Mouse (Mus musculus) neural tube, embryonic 14.5 days (tissue): ENCODE data around the gene Sgsm1. TPM values are rescaled to one million over a fixed set of nuclear protein-coding genes. Genes with fewer than 3 reads are reported as not detected.

Experiments
- ATAC-seq: fragments of 200-750 bp; cut with Nextera tagmentation; 2 replicates; pipeline ENCODE4 v1.8.0; 2017; ENCODE audit warnings: low read depth, mild to moderate bottlenecking, moderate TSS enrichment, moderate library complexity
- H3K27ac ChIP-seq: fragments of 300-500 bp; sonication (generic); 2 replicates; pipeline ENCODE4 v1.5.1; 2014; ENCODE audit warnings: low read depth, mild to moderate bottlenecking, control low read depth, low read length, moderate library complexity, mixed read lengths
- H3K27me3 ChIP-seq: fragments of 300-500 bp; sonication (generic); 2 replicates; pipeline ENCODE4 v1.6.1; 2014; ENCODE audit warnings: low read length; ENCODE audit not compliant: control insufficient read depth, insufficient read depth
- H3K36me3 ChIP-seq: fragments of 300-500 bp; sonication (generic); 2 replicates; pipeline ENCODE4 v1.6.1; 2014; ENCODE audit warnings: low read length, mixed read lengths; ENCODE audit not compliant: control insufficient read depth, insufficient read depth
- H3K4me1 ChIP-seq: fragments of 300-500 bp; sonication (generic); 2 replicates; pipeline ENCODE4 v1.6.1; 2014; ENCODE audit warnings: low read length; ENCODE audit not compliant: control insufficient read depth, insufficient read depth
- H3K4me2 ChIP-seq: fragments of 300-500 bp; sonication (generic); 2 replicates; pipeline ENCODE4 v1.6.1; 2014; ENCODE audit warnings: mild to moderate bottlenecking, low read depth, low read length, control low read depth
- H3K4me3 ChIP-seq: fragments of 300-500 bp; sonication (generic); 2 replicates; pipeline ENCODE4 v1.5.1; 2014; ENCODE audit warnings: low read depth, low read length, control low read depth, mixed read lengths
- H3K9ac ChIP-seq: fragments of 300-500 bp; sonication (generic); replicated peaks from 2 replicates; pipeline ENCODE4 v1.6.1; 2014; ENCODE audit warnings: low read depth, mild to moderate bottlenecking, control low read depth, low read length, mixed read lengths
- H3K9me3 ChIP-seq: fragments of 300-500 bp; sonication (generic); 2 replicates; pipeline ENCODE4 v1.6.1; 2016; ENCODE audit warnings: low read length; ENCODE audit not compliant: control insufficient read depth
- WGBS: fragments of 180-500 bp; shearing (Covaris S2); extraction: QIAGEN DNeasy Blood & Tissue Kit; methylation state at CpG from one replicate; pipeline ENCODE4 v1.1.7; 2014; 5-methylcytosine and 5-hydroxymethylcytosine counted together
- polyA plus RNA-seq: library from polyadenylated mRNA; unstranded; fragments of >200 nt; fragmentation: Nextera tagmentation; extraction: Ambion mirVana; gene quantifications from 2 replicates; pipeline ENCODE4 v1.2.1, GENCODE M21; 2014

The Sgsm1 gene
- polyA plus RNA-seq, 1 experiment from 2014 or later, result 17.0 TPM

DNA sequence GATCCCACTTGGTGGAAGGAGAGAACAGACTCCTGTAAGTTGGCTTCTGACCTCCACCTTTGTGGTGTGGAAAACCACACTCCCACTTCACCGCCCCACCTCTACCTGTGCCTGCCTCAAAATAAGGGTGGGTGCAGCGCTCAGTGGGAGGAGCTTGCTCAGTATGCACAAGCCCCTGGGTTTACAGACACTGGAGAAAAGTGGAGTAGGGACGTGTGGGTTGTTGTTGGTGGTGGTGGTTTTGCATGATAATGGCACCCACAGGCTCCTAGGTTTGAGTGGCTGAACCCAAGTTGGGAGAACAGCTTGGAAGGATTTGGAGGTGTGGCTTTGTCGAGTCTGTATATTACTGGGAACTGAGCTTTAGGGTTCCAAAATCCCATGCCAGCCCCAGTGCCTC, 22.3 kb upstream of the Sgsm1 start:
- WGBS, result 61% methylated on average over 4 of the region's 4 CpGs
- H3K4me3 ChIP-seq, result no peak overlapping the region
- H3K4me1 ChIP-seq, result peaks cover 4% of the 10 kb centered on the region; the same call in 1 of the 2 replicates
- H3K9me3 ChIP-seq, result no peaks in the 10 kb centered on the region
- H3K27ac ChIP-seq, result no peak overlapping the region
- no peak overlapping the region for H3K9ac ChIP-seq
- no peak overlapping the region for H3K4me2 ChIP-seq
- ATAC-seq, result no peak
- no peaks in the 10 kb centered on the region for H3K36me3 ChIP-seq
- H3K27me3 ChIP-seq, result peaks cover 19% of the 10 kb centered on the region

DNA sequence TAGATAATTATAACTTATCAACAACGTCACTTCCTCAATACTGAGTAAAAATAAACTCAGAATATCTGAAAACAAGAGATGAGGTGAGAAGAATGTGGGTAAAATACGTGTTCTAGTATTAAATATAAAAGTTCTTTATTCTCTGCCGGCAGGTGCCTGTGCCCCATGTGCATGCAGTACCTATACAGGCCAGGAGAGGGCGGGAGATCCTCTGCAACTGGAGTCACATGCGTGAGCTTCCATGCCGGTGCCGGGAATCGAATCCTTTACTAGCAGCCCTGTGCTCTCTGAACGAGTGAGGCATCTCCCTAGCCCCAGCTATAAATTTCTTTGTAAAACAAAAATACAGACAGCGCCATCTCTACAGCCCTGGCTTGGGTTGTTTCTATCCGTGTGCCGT, 21.7 kb upstream of the Sgsm1 start:
- Histone ChIP-seq H3K4me2 (no peak overlapping the region), H3K9ac (no peak overlapping the region), H3K36me3 (no peaks in the 10 kb centered on the region), H3K4me1 (peaks cover 4% of the 10 kb centered on the region; the same call in 1 of the 2 replicates), H3K27me3 (peaks cover 19% of the 10 kb centered on the region), H3K4me3 (no peak overlapping the region), H3K9me3 (no peaks in the 10 kb centered on the region), H3K27ac (no peak overlapping the region)
- no peak for ATAC-seq
- 34% methylated on average over 12 of the region's 12 CpGs for WGBS

DNA sequence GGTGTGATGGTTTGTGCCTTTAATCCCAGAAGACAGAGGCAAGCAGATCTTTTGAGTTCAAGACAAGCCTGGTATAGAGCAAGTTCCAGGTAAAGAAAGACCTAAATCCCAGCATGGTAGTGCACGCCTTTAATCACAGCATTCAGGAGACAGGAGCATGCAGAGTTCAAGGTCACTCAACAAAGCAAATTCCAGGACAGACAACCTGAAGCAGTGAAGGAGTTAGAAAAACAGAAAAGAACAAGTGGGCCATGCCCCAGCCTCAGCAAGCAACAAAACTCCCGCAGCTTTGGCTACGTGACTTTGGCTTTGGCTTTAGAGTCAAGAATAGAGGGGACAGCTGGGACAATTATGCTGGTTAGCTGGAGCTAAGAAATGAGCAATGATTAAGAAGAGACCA, 19.6 kb upstream of the Sgsm1 start:
- Histone ChIP-seq H3K4me3 (no peak overlapping the region), H3K9ac (no peak overlapping the region), H3K27me3 (peaks cover 14% of the 10 kb centered on the region), H3K4me1 (no peaks in the 10 kb centered on the region), H3K36me3 (no peaks in the 10 kb centered on the region), H3K9me3 (no peaks in the 10 kb centered on the region), H3K27ac (no peak overlapping the region), H3K4me2 (no peak overlapping the region)
- WGBS, result 85% methylated on average over 3 of the region's 3 CpGs
- no peak for ATAC-seq

DNA sequence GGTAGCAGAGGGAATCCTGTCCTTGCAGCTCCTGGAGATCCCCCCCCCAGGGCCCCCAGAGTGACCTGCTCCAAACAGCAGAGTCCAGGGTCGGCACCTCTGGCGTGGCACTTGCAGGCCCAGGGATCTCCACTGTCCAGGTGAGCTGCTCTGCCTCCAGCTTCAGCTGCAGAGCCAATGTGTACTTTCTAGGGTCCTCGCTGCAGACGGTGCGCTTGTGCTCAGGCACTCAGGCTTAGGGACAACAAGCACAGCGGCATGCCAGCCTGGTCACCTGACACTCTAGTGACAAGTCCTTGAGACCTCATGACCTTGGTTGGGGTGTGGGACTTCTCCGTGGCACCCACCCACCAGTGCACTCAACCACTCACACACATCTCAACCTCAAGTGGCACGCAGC, 18.9 kb upstream of the Sgsm1 start:
- H3K27ac ChIP-seq, result no peak overlapping the region
- no peak for ATAC-seq
- 94% methylated on average over 8 of the region's 8 CpGs for WGBS
- no peaks in the 10 kb centered on the region for H3K9me3 ChIP-seq
- peaks cover 8% of the 10 kb centered on the region for H3K27me3 ChIP-seq
- H3K36me3 ChIP-seq, result no peaks in the 10 kb centered on the region
- no peak overlapping the region for H3K4me3 ChIP-seq
- H3K4me2 ChIP-seq, result no peak overlapping the region
- no peak overlapping the region for H3K9ac ChIP-seq
- no peaks in the 10 kb centered on the region for H3K4me1 ChIP-seq

DNA sequence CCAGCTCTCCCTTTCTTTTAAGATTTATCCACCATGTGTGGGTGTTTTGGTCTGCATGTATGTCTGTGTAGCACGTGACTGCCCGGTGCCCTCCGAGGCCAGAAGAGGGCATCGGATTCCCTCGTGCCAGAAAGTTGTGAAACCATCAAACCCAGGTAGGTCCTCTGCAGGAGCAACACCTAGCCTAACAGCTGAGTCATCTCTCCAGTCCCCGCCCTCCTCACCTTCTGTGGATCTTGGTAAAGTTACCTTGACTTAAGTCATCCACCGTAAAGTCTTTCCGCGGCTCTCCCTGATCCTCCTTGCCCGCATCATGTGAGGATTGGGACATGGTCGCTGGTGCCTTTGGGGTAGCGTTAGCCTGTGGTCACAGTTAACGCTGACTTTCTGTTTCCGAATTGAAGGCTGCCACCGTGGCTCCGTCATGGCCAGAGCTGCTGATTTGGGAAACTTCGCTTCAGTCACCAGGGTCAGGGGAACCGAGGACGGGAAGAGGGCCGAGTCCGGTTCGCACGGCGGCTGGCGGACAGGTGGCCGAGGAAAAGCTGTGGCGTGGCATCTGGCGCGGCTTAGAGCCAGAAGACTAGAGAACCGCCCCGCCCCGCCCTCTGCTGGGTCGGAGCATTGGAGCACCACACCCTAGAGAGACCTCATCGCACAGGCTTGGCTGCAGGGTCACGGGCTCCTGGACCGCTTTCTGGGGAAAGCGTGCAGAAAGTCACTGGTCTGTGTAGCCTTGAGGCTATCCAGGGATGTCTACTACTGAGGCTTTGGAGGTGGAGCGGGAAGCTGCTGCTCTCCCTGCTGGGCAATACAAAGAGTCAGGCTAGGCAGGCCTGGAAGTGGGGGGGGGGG, 13.4 kb upstream of the Sgsm1 start:
- ATAC-seq, result no peak
- H3K27ac ChIP-seq, result no peak overlapping the region
- WGBS, result 3% methylated on average over 38 of the region's 38 CpGs

DNA sequence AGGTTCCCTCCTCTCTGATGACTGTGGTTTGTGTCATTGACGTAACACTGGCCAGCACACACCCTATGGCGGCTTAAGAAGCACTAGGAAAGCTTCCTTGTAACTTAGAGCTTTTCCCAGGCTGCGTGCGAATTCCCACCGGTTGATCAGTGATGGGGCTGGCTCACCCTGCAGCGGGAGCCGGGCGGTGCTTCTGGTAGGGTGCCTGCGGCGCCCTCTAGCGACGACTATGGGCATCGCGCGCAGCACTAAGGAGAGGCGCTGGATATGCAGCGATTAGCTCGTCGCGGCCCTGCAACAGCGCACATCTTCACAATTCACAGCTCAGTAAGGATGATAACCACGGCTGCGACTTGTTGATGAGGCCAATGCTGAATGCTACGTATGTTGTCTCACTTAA, 3.4 kb upstream of the Sgsm1 start:
- Histone ChIP-seq H3K36me3 (no peaks in the 10 kb centered on the region), H3K27me3 (no peaks in the 10 kb centered on the region), H3K4me1 (peaks cover 4% of the 10 kb centered on the region), H3K4me3 (no peak overlapping the region), H3K27ac (no peak overlapping the region), H3K9me3 (no peaks in the 10 kb centered on the region), H3K4me2 (peak overlapping the region; percentile 23), H3K9ac (0 out of 2 replicates have a peak overlapping the region, but pooled peaks have one; percentile 22)
- ATAC-seq, result peak; percentile 52; the same call in 1 of the 2 replicates
- 2% methylated on average over 24 of the region's 24 CpGs for WGBS

More for the DNA sequence above, 13.4 kb upstream of the Sgsm1 start:
- H3K4me3 ChIP-seq, result peak overlapping the region; percentile 21; the same call in 1 of the 2 replicates
- H3K36me3 ChIP-seq, result no peaks in the 10 kb centered on the region
- H3K4me2 ChIP-seq, result peak overlapping the region; percentile 48
- no peaks in the 10 kb centered on the region for H3K9me3 ChIP-seq
- 0 out of 2 replicates have a peak overlapping the region, but pooled peaks have one; percentile 16 for H3K9ac ChIP-seq
- H3K4me1 ChIP-seq, result 0 out of 2 replicates have a peak, but pooled peaks cover 5% of the 10 kb centered on the region
- no peaks in the 10 kb centered on the region for H3K27me3 ChIP-seq

DNA sequence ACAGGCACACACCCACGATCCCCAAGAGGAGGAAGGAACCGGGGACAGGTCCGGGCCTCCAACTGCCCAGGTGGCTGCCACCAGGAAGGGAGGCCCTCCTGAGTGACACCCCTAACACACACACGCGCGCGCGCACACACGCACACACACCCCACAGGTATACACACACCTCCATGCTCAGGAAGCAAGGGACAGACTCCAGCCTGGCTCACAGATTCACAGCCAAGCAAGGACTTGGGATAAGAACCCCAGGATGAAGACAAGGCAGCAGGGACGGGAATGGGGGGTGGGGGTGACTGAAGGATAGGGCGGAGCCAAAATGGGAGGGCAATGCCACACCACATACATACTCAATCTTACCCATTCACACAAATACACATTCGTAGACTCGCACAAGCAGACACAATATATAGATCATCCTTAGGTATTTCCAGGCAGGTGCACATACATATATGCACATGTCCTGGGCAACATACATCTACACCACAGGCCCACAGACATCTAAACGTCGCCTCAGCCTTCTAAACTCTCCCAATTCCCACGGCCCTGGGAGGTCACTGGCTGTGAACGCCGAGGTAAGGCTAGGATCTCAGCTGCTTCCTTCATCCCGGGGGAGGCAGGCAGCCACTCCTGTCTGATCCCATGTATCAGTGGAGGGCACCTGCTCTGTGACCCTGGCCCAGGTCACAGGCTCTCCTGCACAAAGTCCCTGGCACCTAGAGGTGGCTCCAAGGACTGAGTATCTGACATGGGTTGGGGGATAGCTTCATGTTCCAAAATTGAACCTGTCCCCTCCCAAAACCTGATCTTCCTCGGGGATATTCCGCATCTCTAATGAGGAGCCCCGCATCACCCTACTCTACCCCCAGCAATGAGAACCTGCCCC, 852 bp downstream of the Sgsm1 start:
- Histone ChIP-seq H3K27ac (no peak overlapping the region), H3K9ac (peak overlapping the region; percentile 90), H3K4me3 (peak overlapping the region; percentile 67), H3K9me3 (no peaks in the 10 kb centered on the region), H3K4me1 (peaks cover 35% of the 10 kb centered on the region), H3K36me3 (no peaks in the 10 kb centered on the region), H3K4me2 (peak overlapping the region; percentile 90), H3K27me3 (no peaks in the 10 kb centered on the region)
- 54% methylated on average over 22 of the region's 22 CpGs for WGBS
- ATAC-seq, result no peak

DNA sequence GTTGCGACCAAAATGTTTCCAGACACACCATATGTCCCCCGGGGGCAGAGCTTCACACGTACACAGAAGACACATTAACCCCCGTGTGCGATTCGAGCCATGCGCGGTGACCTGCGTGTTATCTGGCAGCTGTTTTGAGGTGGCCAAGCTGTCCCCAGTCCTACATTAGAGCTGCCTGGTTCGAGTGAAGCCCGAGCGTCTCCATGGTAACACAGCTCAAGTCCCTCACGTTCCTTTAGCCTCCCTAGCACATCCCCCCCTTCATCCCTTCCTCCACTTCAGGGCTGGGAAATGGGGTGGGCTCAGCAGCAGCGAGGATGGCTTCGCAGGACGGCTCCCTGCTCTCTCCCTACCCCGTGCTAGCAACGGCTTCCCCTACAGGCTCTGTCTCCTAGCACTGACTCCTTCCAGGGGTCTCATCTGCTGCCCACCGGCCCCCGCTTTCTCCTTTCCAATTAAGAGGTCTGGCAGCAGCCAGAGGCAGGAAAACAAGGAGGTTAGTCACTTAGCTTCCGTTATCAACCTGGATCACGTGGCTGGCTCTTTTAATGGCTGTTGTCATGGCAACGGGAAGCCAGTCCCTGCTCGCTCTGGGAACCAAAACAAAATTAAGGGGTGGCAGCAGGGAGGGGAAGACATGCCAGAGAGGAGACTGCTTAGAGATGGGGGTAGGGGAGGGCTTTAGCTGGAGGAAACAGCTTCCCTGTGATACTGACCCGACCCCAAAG, 3.7 kb downstream of the Sgsm1 start:
- peak overlapping the region; percentile 63 for H3K4me2 ChIP-seq
- ATAC-seq, result peak; percentile 86
- peak overlapping the region; percentile 22 for H3K4me3 ChIP-seq
- H3K4me1 ChIP-seq, result peaks cover 35% of the 10 kb centered on the region
- H3K27me3 ChIP-seq, result no peaks in the 10 kb centered on the region
- no peaks in the 10 kb centered on the region for H3K9me3 ChIP-seq
- WGBS, result under 1% methylated on average over 25 of the region's 25 CpGs
- H3K27ac ChIP-seq, result peak overlapping the region; percentile 92
- H3K36me3 ChIP-seq, result 0 out of 2 replicates have a peak, but pooled peaks cover 2% of the 10 kb centered on the region
- peak overlapping the region; percentile 46 for H3K9ac ChIP-seq
